Mouse (Mus musculus) G1E (cell line): ENCODE data around the gene Thnsl1.

Experiments used
- CTCF ChIP-seq: IDR thresholded peaks from 2 replicates; pipeline ENCODE4 v1.5.1; 2012; ENCODE audit warnings: low read depth, low read length, inconsistent platforms, mixed read lengths
- GATA1 ChIP-seq: IDR thresholded peaks from 2 replicates; pipeline ENCODE4 v1.6.1; 2012; ENCODE audit warnings: borderline replicate concordance, low read length, inconsistent platforms, mixed read lengths
- POLR2AphosphoS5 ChIP-seq: IDR thresholded peaks from 2 replicates; pipeline ENCODE4 v1.6.1; 2012; ENCODE audit warnings: low read depth, low read length, inconsistent platforms; ENCODE audit not compliant: insufficient replicate concordance

GRCm38 (mm10) chr2:21231147-21231546 lies 25.6 kb downstream of the Thnsl1 start:
- TF ChIP-seq CTCF = no peak
- TF ChIP-seq GATA1 = no peak
- TF ChIP-seq POLR2AphosphoS5 = no peak
